Mouse (Mus musculus) left cerebral cortex, adult 2 months (tissue): Measurements from ENCODE around the gene Plekhh2. TPM values are rescaled to one million over a fixed set of nuclear protein-coding genes. Genes with fewer than 3 reads are reported as not detected.

Experiments
- DNase-seq, 2 experiments: peaks; one replicate each; pipeline ENCODE4 v3.0.0; 2021 to 2022; ENCODE audit warnings: low spot score in 2 of 2, mixed read lengths in 1 of 2; ENCODE audit errors: extremely low spot score in 1 of 2
- H3K27ac ChIP-seq: fragments of 200-600 bp; 2 replicates; pipeline ENCODE4 v1.8.1; 2022
- H3K4me3 ChIP-seq: fragments of 200-600 bp; 2 replicates; pipeline ENCODE4 v1.8.1; 2022
- CTCF ChIP-seq: fragments of 200-600 bp; IDR thresholded peaks from 2 replicates; pipeline ENCODE4 v1.8.1; 2022; ENCODE audit warnings: antibody characterized with exemption, mild to moderate bottlenecking, moderate library complexity
- intact Hi-C: fragments of 180-260 bp; cut with DNase I; formaldehyde crosslinking; loops from one replicate; pipeline ENCODE4 v1.15.1; 2025
- long read RNA-seq, 2 experiments: library from polyadenylated mRNA; stranded (forward); transcript quantifications; one replicate each; pipeline ENCODE4 v2.0.0; 2021; ENCODE audit warnings: borderline mapping rate in 2 of 2
- total RNA-seq, 2 experiments: library from RNA; stranded (reverse); gene quantifications; 2 replicates each; pipeline ENCODE4 v1.2.3; 2021

Plekhh2 gene
- total RNA-seq: 1 to 10 TPM; 7.3 to 7.9 TPM
- long read RNA-seq, experiment 1, full-length matches to known transcripts: 3 of 7 reads
- long read RNA-seq, experiment 1, partial matches to known transcripts: 1 of 7 reads
- long read RNA-seq, experiment 1, other reads (novel, unspliced or antisense): 3 of 7 reads
- long read RNA-seq, experiment 2, partial matches to known transcripts: 0 of 2 reads
- long read RNA-seq, experiment 2, other reads (novel, unspliced or antisense): 2 of 2 reads

- TF ChIP-seq CTCF: peak; percentile 26
- intact Hi-C loops: loop anchor here (5.0 kb wide), 2 partner anchors 70 to 135 kb away; no protein-coding TSS in a partner anchor
- Histone ChIP-seq H3K4me3 (peak within 1 kb of the TSS; percentile 87), H3K27ac (peak within 1 kb of the TSS; percentile 76)
- peak; percentile 82 to 88 for DNase-seq
Measured at GRCm38 (mm10) chr17:84511682-84512515, at the start of gene Plekhh2. Gene Plekhh2, plus strand, starts transcription at chr17:84511895.

GRCm38 (mm10) chr17:84465753-84466608, 45.7 kb upstream of the Plekhh2 start, which contains the start of gene Thada:
Gene Thada, minus strand, starts transcription at chr17:84466205.
- H3K4me3 ChIP-seq: peak within 1 kb of the TSS; percentile 88
- no peak; the same call in 1 of the 2 replicates for TF ChIP-seq CTCF
- intact Hi-C loops: loop anchor here (5.0 kb wide), 3 partner anchors 116 to 176 kb away; partner anchors contain the start of gene Dync2li1
- peak; percentile 98 for DNase-seq
- H3K27ac ChIP-seq: peak within 1 kb of the TSS; percentile 81

- Histone ChIP-seq H3K4me3 (no peak overlapping the region), H3K27ac (no peak overlapping the region)
- DNase-seq: no peak
- peak; percentile 66 for TF ChIP-seq CTCF
- intact Hi-C loops: loop anchor here (5.0 kb wide), 1 partner anchor 223 kb away; no protein-coding TSS in a partner anchor
Measured at GRCm38 (mm10) chr17:84474312-84474711, 37.4 kb upstream of the Plekhh2 start.

DNA sequence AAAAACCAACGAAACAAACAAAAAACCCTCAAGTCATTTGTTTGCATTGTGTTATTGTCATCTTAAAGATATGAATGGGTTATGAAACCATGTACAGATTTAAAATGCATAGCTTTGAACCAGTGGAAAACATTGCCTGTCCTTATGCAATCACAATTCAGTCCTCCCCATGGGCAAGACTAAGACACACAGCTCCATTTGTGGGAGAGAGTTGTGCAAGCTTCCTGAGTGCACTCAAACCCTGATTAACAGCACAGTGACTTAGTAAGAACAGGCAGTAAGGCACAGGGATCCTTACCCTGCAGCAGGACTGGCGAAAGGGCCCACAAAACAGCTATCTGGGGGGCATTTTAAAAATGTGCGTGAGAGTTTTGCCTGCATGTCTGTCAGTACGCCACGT, 34.5 kb upstream of the Plekhh2 start:
- no peak for DNase-seq
- Histone ChIP-seq H3K4me3 (no peak overlapping the region), H3K27ac (no peak overlapping the region)
- intact Hi-C loops: no loop called here
- no peak for TF ChIP-seq CTCF

DNA sequence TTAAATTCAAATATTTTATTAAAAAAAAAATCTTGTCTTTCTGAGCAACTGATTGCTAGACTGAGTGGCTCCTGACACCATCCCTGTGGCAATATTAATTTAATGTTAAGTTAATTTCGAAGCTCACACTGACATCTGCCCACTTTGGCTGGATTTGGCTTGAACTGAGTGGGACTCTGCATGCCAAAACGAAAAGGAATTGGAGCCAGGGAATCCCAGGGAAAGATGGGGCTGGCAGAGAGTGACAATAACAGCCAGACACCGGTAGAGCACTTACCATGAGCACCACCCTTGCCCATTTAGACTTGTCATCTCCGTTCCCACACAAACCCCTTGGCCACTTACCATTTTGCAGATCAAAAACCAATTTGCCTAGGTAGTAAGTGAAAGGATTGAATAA, 33.4 kb upstream of the Plekhh2 start:
- no peak overlapping the region for H3K4me3 ChIP-seq
- TF ChIP-seq CTCF: no peak
- intact Hi-C loops: no loop called here

DNA sequence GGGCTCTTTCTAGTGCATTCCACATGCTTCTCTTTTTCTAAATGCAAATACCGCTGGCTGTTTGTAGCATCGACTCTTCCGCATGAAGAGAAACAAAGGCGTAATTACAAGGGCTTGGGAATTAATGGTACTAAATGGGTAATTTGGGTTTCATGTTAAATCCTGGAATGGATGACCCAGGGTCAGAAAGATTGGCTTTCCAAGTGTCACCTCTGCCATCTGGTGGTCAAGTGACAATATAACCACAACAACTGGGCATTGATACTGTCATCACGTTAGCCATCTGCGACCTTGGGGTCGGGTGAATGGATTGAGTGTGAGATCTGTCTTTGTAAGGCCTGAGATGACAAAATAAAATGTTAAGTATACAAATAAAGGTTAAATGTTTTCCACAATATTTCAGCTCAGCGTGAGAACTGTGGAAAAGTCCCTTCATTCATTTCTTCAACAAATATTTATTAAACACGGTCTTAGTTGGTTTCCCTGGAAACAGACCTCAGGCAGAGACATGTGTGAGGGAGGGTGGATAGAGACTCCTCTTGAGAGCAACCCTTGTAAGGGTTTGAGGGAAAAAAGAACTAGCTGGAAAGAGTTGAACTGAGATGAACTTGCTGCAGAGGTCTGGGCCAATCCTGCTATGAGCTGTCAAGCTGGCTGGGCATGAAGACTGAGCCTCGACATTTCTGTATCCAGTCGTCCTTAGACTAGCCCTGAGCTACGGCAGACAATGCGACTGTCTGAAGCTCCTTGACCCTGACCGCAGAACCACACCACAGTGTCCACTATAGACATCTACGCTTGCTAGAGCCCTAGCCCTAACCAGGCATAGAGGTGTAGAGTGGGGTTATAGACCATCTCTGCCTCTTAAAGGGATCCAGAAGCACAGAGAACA, 31.0 kb upstream of the Plekhh2 start:
- TF ChIP-seq CTCF: peak; percentile 56
- Histone ChIP-seq H3K27ac (no peak overlapping the region), H3K4me3 (no peak overlapping the region)
- DNase-seq: no peak
- intact Hi-C loops: no loop called here

More for the DNA sequence above, 33.4 kb upstream of the Plekhh2 start:
- DNase-seq: no peak
- no peak overlapping the region for H3K27ac ChIP-seq

GRCm38 (mm10) chr17:84482831-84483230, 28.9 kb upstream of the Plekhh2 start:
- no peak overlapping the region for H3K27ac ChIP-seq
- intact Hi-C loops: no loop called here
- TF ChIP-seq CTCF: no peak
- DNase-seq: no peak
- H3K4me3 ChIP-seq: no peak overlapping the region

- intact Hi-C loops: no loop called here
- TF ChIP-seq CTCF: no peak
- Histone ChIP-seq H3K4me3 (no peak overlapping the region), H3K27ac (no peak overlapping the region)
- DNase-seq: no peak
Measured at GRCm38 (mm10) chr17:84483673-84484320, 27.9 kb upstream of the Plekhh2 start.

GRCm38 (mm10) chr17:84487415-84487814, 24.3 kb upstream of the Plekhh2 start:
- DNase-seq: no peak
- no peak for TF ChIP-seq CTCF
- intact Hi-C loops: no loop called here
- H3K4me3 ChIP-seq: no peak overlapping the region
- H3K27ac ChIP-seq: no peak overlapping the region

- TF ChIP-seq CTCF: no peak
- intact Hi-C loops: no loop called here
- Histone ChIP-seq H3K4me3 (no peak overlapping the region), H3K27ac (no peak overlapping the region)
- no peak for DNase-seq
Measured at GRCm38 (mm10) chr17:84492255-84492880, 19.3 kb upstream of the Plekhh2 start.
